Mouse (Mus musculus): Measurements from ENCODE around the gene Nelfe.

Gene Nelfe

DNA sequence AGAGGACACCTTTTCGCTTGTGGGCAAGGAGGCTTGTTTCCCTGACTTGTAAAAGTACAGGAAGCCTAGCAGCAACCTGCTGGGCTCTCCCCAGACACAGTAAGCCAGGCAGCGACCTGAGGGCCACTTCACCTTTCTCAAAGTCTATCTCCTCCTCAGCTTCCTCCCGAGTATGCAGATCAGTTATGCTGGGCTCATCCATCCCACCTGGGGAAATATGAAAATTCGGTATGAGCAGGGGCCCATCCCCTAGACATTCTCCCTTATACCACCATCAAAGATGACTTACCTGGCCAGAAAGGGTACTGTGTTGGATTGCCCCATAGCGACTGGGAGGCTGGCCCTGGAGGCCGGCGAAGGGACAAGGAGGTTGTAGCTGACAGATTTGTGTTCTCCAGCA is 2.6 kb upstream of the Nelfe start:
- TF ChIP-seq GATA4 (IDR thresholded peaks at IDR 0.05; ENCODE audit: insufficient replicate concordance, low read length): no peak

- no peak for TF ChIP-seq GATA4 (IDR thresholded peaks at IDR 0.05; ENCODE audit: insufficient replicate concordance, low read length)
These were observed 430 bp downstream of the Nelfe start for GRCm38 (mm10) chr17:34850517-34851125.

GRCm38 (mm10) chr17:34853511-34853910 is 3.3 kb downstream of the Nelfe start:
- no peak for TF ChIP-seq GATA4 (IDR thresholded peaks at IDR 0.05; ENCODE audit: insufficient replicate concordance, low read length)

DNA sequence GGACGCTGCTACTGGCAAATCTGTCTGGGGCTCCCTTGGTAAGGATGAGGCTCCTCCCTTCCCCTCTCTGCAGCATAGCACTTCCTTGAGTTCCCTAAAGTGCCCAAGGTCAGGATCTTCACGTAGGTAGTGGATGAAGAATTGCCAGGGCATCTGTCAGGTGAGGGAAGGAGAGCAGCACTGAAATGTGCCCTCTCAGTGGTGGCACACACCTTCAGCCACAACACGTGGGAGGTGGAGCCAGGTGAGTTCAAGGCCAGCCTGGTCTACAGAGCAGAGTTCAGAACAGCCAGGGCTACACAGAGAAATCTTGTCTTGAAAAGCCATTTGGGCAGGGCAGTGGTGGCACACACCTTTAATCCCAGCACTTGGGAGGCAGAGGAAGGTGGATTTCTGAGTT is 4.6 kb downstream of the Nelfe start:
- TF ChIP-seq GATA4 (IDR thresholded peaks at IDR 0.05; ENCODE audit: insufficient replicate concordance, low read length): no peak

GRCm38 (mm10) chr17:34855825-34856224 is 5.6 kb downstream of the Nelfe start:
- no peak for TF ChIP-seq GATA4 (IDR thresholded peaks at IDR 0.05; ENCODE audit: insufficient replicate concordance, low read length)

- TF ChIP-seq GATA4 (IDR thresholded peaks at IDR 0.05; ENCODE audit: insufficient replicate concordance, low read length): no peak
These were observed 8.5 kb downstream of the Nelfe start for GRCm38 (mm10) chr17:34858670-34859069.

DNA sequence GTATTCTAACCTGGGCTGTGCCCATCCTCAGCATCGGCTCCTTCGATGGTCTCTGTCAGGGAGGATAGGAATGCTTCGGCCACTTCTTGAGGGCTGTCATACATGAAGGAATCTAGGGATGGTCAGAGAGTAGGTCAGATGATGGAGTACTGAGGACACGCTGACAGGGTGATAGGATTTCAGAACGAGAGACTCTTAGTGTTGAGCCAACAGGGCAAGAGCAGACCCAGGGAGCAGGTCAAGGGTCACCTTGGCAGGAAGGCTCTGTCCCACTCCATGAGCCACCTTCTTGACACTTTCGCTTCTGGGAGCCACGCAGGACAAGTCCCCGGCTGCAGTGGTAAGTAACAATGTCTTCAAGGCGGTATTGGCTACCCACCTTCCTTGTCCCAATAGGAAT is 10.3 kb downstream of the Nelfe start:
- no peak for TF ChIP-seq GATA4 (IDR thresholded peaks at IDR 0.05; ENCODE audit: insufficient replicate concordance, low read length)

GRCm38 (mm10) chr17:34861704-34862415 is 11.7 kb downstream of the Nelfe start:
- TF ChIP-seq GATA4 (IDR thresholded peaks at IDR 0.05; ENCODE audit: insufficient replicate concordance, low read length): peak; percentile 32; the same call in 1 of the 2 replicates

DNA sequence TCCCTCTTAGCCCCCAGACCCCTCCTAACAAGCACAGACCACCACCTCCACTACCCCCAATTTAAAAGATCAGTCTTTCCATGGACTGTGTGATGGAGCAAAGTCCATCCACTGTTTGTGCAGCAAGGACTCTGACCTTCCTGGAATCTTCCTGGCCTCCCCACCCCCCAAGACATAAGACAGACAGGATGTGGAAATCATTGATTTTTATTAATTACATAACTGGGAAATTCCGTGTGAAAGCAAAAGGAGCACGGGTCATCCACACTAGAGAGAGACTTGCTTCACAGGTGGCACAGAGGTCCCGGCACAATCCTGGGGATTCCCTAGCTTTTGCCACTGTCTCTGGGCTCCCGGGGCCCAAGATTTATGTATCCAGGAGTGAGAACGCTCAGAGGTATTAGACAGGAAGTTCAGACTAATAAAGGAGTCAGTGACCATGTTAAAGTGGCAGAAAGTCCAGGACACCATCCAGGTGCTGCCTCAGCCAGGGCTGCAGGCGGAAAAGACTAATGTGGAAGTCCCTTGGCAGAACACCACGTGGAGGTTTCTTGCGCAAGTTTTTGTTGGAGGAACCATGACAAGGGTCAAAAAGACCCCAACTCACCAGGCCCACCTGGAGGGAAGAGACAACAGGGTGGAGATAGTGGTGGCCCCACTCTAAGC is 12.4 kb downstream of the Nelfe start, which contains the start of gene Cfb:
Gene Cfb, minus strand, starts transcription at position 103 of the 666 bp plus-strand sequence.
- no peak; the same call in 1 of the 2 replicates for TF ChIP-seq GATA4 (IDR thresholded peaks at IDR 0.05; ENCODE audit: insufficient replicate concordance, low read length)

DNA sequence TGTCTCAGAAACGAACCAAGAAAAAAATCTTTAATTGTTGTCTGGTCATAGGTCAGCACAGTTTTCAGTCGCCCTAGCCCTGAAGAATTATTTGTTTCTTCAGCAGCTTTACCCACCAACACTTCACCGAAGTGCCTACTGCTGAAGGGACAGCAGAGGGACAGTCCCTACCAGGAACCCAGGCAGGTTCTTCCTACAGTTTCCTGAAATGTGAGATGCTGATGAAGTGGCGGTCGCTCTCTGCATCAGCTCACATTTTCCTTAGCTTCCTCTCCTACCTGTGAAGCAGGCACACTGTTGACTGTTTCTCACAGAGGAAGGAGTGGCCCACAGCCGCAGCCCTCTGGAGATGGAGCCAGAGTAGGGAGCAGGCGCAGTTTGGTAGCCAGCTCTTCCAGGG is 15.8 kb downstream of the Nelfe start:
- TF ChIP-seq GATA4 (IDR thresholded peaks at IDR 0.05; ENCODE audit: insufficient replicate concordance, low read length): no peak

DNA sequence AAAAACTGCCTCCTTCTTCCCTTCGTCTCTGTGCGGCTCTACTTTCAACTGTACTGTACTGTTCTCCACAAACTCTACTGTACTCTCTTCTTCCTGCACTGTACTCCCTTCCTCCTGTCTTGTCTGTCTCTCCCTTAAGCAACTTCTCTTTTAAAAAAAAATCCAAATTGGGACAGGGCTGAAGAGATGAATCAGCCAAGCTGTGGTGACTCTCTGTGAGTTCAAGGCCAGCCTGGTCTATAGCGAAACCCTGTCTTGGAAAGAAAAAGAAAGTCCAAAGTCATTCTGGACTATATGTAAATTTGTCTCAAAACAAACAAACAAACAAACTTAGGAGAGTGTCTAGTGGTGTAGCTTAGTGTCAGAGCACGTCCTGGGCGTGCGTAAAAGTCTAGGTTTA is 24.1 kb downstream of the Nelfe start:
- no peak for TF ChIP-seq GATA4 (IDR thresholded peaks at IDR 0.05; ENCODE audit: insufficient replicate concordance, low read length)

GRCm38 (mm10) chr17:34879336-34879879 is 29.2 kb downstream of the Nelfe start, which contains the start of gene Zbtb12:
Zbtb12 (plus strand) TSS chr17:34879483.
- TF ChIP-seq GATA4 (IDR thresholded peaks at IDR 0.05; ENCODE audit: insufficient replicate concordance, low read length): no peak

- TF ChIP-seq GATA4 (IDR thresholded peaks at IDR 0.05; ENCODE audit: insufficient replicate concordance, low read length): no peak
These were observed 31.0 kb downstream of the Nelfe start for GRCm38 (mm10) chr17:34881166-34881565.

DNA sequence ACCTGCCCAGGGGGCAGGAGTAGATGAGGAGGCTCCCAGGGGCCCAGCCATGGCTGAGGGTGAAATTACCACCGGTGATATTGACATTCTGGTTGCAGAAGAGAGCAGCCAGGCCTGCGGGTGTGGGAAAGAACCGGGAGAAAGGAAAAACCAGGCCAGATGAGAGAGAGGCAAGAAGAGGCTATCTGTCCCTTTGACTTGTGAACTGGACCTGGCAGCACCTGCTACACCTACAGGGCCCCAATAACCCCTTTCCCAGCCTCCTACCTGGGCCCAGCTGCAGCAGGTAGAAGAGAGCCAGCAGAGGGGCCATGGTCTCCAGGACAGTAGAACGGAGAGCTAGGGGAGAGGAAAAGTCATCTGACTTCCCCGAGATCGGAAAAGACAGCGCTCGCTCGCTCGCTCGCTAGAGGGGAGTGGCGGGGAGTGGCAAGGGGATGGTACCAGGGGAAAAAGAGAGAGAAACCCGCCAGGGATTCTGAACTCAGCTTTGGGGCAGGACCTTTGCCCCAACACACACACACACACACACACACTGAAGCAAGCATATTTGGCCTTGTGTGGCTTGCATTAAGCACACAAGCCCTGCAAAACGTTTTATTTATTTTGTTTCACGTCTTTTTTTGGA is 31.6 kb downstream of the Nelfe start, which contains the start of gene Gm20547:
Gene Gm20547, minus strand, starts transcription at position 360 of the 628 bp plus-strand sequence.
- TF ChIP-seq GATA4 (IDR thresholded peaks at IDR 0.05; ENCODE audit: insufficient replicate concordance, low read length): no peak

DNA sequence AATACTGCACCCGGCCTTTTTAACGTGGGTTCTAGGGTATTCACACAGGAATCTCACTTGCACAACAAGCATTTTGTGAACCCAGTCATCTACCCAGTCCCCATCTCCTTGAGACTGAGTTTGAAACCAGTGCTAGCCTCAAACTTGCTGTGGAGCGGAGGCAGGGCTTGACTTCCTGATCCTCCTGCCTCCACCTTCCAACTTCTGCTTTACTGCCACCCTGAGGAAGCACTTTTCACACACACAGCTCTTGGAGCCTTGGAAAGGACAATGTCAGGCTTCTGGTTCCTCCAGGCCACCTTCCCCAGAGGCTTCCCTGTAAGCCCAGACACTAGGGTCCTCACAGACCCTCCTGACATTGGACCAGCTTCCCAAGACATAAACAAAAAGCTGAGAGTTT is 33.1 kb downstream of the Nelfe start:
- TF ChIP-seq GATA4 (IDR thresholded peaks at IDR 0.05; ENCODE audit: insufficient replicate concordance, low read length): no peak
